Mouse (Mus musculus): Measurements from ENCODE around the gene Pced1a.

- TF ChIP-seq CTCF (IDR thresholded peaks at IDR 0.05; ENCODE audit: low read depth) (no peak), EP300 (IDR thresholded peaks at IDR 0.05; ENCODE audit: low read depth) (no peak)
Measured at GRCm38 (mm10) chr2:130390993-130391625, 33.4 kb downstream of the Pced1a start.
